Mouse (Mus musculus) frontal cortex, postnatal 25 days (tissue): ENCODE data around the gene Ugt1a9.

Experiments
- DNase-seq, 2 experiments: peaks; one replicate each; pipeline ENCODE4 v3.0.0; 2022; ENCODE audit warnings: low spot score in 2 of 2

Ugt1a9 gene

GRCm38 (mm10) chr1:88179657-88180056 is 109.1 kb downstream of the Ugt1a9 start:
- DNase-seq = no peak

- DNase-seq = no peak
Measured at GRCm38 (mm10) chr1:88186325-88186935, 115.8 kb downstream of the Ugt1a9 start.

GRCm38 (mm10) chr1:88192136-88192535 is 121.5 kb downstream of the Ugt1a9 start:
- DNase-seq = no peak

GRCm38 (mm10) chr1:88195687-88196086 is 125.1 kb downstream of the Ugt1a9 start:
- no peak for DNase-seq

- DNase-seq = no peak
Measured at GRCm38 (mm10) chr1:88197443-88197842, 126.8 kb downstream of the Ugt1a9 start.

- DNase-seq = no peak
Measured at GRCm38 (mm10) chr1:88199996-88200395, 129.4 kb downstream of the Ugt1a9 start.

- DNase-seq = no peak
Measured at GRCm38 (mm10) chr1:88200456-88200855, 129.9 kb downstream of the Ugt1a9 start, which contains the start of gene Ugt1a2. Gene Ugt1a2 (plus strand): TSS chr1:88200601.

GRCm38 (mm10) chr1:88205294-88205922 is 134.8 kb downstream of the Ugt1a9 start, which contains the start of gene Dnajb3:
Gene Dnajb3 (minus strand): TSS chr1:88205782.
- peak; percentile 65 to 80 for DNase-seq

- DNase-seq = no peak
Measured at GRCm38 (mm10) chr1:88206843-88207479, 136.4 kb downstream of the Ugt1a9 start.

GRCm38 (mm10) chr1:88211812-88212211 is 141.2 kb downstream of the Ugt1a9 start, which contains the start of gene Ugt1a1:
Gene Ugt1a1 (plus strand): TSS chr1:88211959.
- no peak for DNase-seq

- DNase-seq = no peak
Measured at GRCm38 (mm10) chr1:88212341-88213045, 141.9 kb downstream of the Ugt1a9 start.

GRCm38 (mm10) chr1:88213061-88213460 is 142.5 kb downstream of the Ugt1a9 start:
- no peak for DNase-seq

GRCm38 (mm10) chr1:88213766-88214461 is 143.3 kb downstream of the Ugt1a9 start:
- DNase-seq = no peak

GRCm38 (mm10) chr1:88214462-88214952 is 143.9 kb downstream of the Ugt1a9 start:
- no peak for DNase-seq

- DNase-seq = no peak
Measured at GRCm38 (mm10) chr1:88215466-88216380, 145.1 kb downstream of the Ugt1a9 start.

GRCm38 (mm10) chr1:88216551-88216950 is 146.0 kb downstream of the Ugt1a9 start:
- no peak for DNase-seq

- no peak for DNase-seq
Measured at GRCm38 (mm10) chr1:88217144-88217543, 146.5 kb downstream of the Ugt1a9 start.

GRCm38 (mm10) chr1:88217576-88217975 is 147.0 kb downstream of the Ugt1a9 start:
- DNase-seq = no peak

GRCm38 (mm10) chr1:88218051-88218450 is 147.5 kb downstream of the Ugt1a9 start:
- DNase-seq = no peak

GRCm38 (mm10) chr1:88218591-88218990 is 148.0 kb downstream of the Ugt1a9 start:
- no peak for DNase-seq
